Mouse (Mus musculus) telencephalon, adult 2 months (tissue): ENCODE measurements around the gene Trp53i11.

Experiments used
- DNase-seq: peaks from one replicate; pipeline ENCODE4 v3.0.0-alpha.2; 2011; ENCODE audit warnings: low read depth, low spot score

Gene Trp53i11

GRCm38 (mm10) chr2:93187323-93187996, at the start of gene Trp53i11:
Gene Trp53i11, plus strand, starts transcription at chr2:93187548.
- DNase-seq = no peak

GRCm38 (mm10) chr2:93139476-93139875, 47.9 kb upstream of the Trp53i11 start:
- DNase-seq = no peak

- DNase-seq = no peak
Measured at GRCm38 (mm10) chr2:93141329-93141728, 46.0 kb upstream of the Trp53i11 start.

GRCm38 (mm10) chr2:93142616-93143015, 44.7 kb upstream of the Trp53i11 start:
- no peak for DNase-seq

GRCm38 (mm10) chr2:93144126-93144525, 43.2 kb upstream of the Trp53i11 start:
- DNase-seq = no peak

GRCm38 (mm10) chr2:93150009-93150408, 37.3 kb upstream of the Trp53i11 start:
- no peak for DNase-seq

GRCm38 (mm10) chr2:93150673-93151450, 36.5 kb upstream of the Trp53i11 start:
- DNase-seq = no peak

- DNase-seq = no peak
Measured at GRCm38 (mm10) chr2:93152191-93152601, 35.2 kb upstream of the Trp53i11 start.

- no peak for DNase-seq
Measured at GRCm38 (mm10) chr2:93152883-93153491, 34.4 kb upstream of the Trp53i11 start.

GRCm38 (mm10) chr2:93153833-93154232, 33.5 kb upstream of the Trp53i11 start:
- no peak for DNase-seq

GRCm38 (mm10) chr2:93154486-93155032, 32.8 kb upstream of the Trp53i11 start:
- no peak for DNase-seq

- no peak for DNase-seq
Measured at GRCm38 (mm10) chr2:93160467-93161035, 26.8 kb upstream of the Trp53i11 start.

GRCm38 (mm10) chr2:93161914-93162664, 25.3 kb upstream of the Trp53i11 start:
- DNase-seq = no peak

GRCm38 (mm10) chr2:93162791-93163190, 24.6 kb upstream of the Trp53i11 start:
- DNase-seq = no peak

- DNase-seq = no peak
Measured at GRCm38 (mm10) chr2:93163317-93163716, 24.0 kb upstream of the Trp53i11 start.

GRCm38 (mm10) chr2:93163750-93164335, 23.5 kb upstream of the Trp53i11 start:
- no peak for DNase-seq

GRCm38 (mm10) chr2:93166295-93166694, 21.1 kb upstream of the Trp53i11 start:
- DNase-seq = no peak

- DNase-seq = no peak
Measured at GRCm38 (mm10) chr2:93166734-93167406, 20.5 kb upstream of the Trp53i11 start.

- DNase-seq = no peak
Measured at GRCm38 (mm10) chr2:93170156-93170844, 17.0 kb upstream of the Trp53i11 start.

- no peak for DNase-seq
Measured at GRCm38 (mm10) chr2:93170845-93171200, 16.5 kb upstream of the Trp53i11 start.
